Mouse (Mus musculus): Measurements from ENCODE around the gene Mtm1. TPM values are rescaled to one million over a fixed set of nuclear protein-coding genes. Genes with fewer than 3 reads are reported as not detected.

Mtm1 gene
- total and polyA plus RNA-seq, 3 experiments, result 2.2 to 4.0 TPM; not detected in 1

DNA sequence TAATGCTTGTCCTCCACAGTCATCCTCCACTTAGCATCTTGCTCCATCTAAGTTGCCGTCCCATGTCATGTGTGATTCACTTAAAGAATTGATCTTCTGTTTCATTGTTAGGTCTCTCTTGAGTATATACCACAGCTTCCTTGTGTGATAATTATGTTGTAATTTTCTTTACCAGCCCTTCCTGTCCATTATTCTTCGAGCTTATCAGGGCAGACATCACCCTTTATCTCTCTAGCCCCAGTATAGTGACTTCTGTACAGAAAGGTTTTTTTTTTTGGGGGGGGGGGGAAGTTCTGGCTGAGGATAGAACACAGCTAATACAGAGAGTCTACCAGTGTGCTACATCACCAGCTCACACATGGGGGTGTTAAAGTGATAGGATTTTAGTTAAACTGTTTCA lies 53.7 kb downstream of the Mtm1 start:
- no peak overlapping the region for H3K27ac ChIP-seq (ENCODE audit: control insufficient read depth, low read depth, low read length)
- H3K27me3 ChIP-seq (ENCODE audit: control insufficient read depth in 1 of 2, insufficient read depth in 2 of 2, low read length in 2 of 2), result no peaks in the 10 kb centered on the region
- H3K4me3 ChIP-seq (ENCODE audit: control insufficient read depth in 1 of 2, insufficient read depth in 1 of 2, low read depth in 2 of 2, low read length in 2 of 2), result no peak overlapping the region
- TF ChIP-seq CHD1 (IDR thresholded peaks at IDR 0.05; ENCODE audit: low read depth, low read length), result no peak
- no peak for TF ChIP-seq MAZ (IDR thresholded peaks at IDR 0.05; ENCODE audit: low read depth, low read length)
- TF ChIP-seq NRF1 (IDR thresholded peaks at IDR 0.05; ENCODE audit: insufficient read depth, low read depth, low read length, poor library complexity, severe bottlenecking), result no peak
- no peak for TF ChIP-seq USF2 (IDR thresholded peaks at IDR 0.05; ENCODE audit: borderline replicate concordance in 1 of 2, insufficient read depth in 1 of 2, low read depth in 1 of 2, low read length in 2 of 2)
- TF ChIP-seq GABPA (IDR thresholded peaks at IDR 0.05; ENCODE audit: low read depth, low read length), result no peak
- TF ChIP-seq GATA1 (IDR thresholded peaks at IDR 0.05; ENCODE audit: low read depth, low read length), result no peak
- no peak for TF ChIP-seq MYB (IDR thresholded peaks at IDR 0.05; ENCODE audit: low read depth, low read length)
- TF ChIP-seq USF1 (IDR thresholded peaks at IDR 0.05; ENCODE audit: low read depth, low read length), result no peak
- TF ChIP-seq ZC3H11A (IDR thresholded peaks at IDR 0.05; ENCODE audit: low read depth, low read length), result no peak
- no peak for TF ChIP-seq UBTF (IDR thresholded peaks at IDR 0.05; ENCODE audit: borderline replicate concordance, insufficient read depth, low read depth, low read length)
- no peak for TF ChIP-seq JUND (IDR thresholded peaks at IDR 0.05; ENCODE audit: low read depth, low read length)
- no peak for TF ChIP-seq HCFC1 (IDR thresholded peaks at IDR 0.05; ENCODE audit: low read depth, low read length)
- no peak for TF ChIP-seq POLR2AphosphoS2 (IDR thresholded peaks at IDR 0.05; ENCODE audit: low read length)
- no peak for DNase-seq (ENCODE audit: low read depth, low spot score)
- H3K79me2 ChIP-seq (ENCODE audit: control insufficient read depth, insufficient read depth, low read length, poor library complexity), result no peaks in the 10 kb centered on the region
- H3K36me3 ChIP-seq (ENCODE audit: control insufficient read depth in 1 of 2, insufficient read depth in 2 of 2, low read length in 2 of 2), result peaks cover 0 to 3% of the 10 kb centered on the region in 2 experiments; a peak in 3 of 4 replicates
- H3K9ac ChIP-seq (ENCODE audit: control insufficient read depth, low read depth, low read length, poor library complexity, severe bottlenecking), result no peak overlapping the region
- no peaks in the 10 kb centered on the region for H3K9me3 ChIP-seq (replicated peaks; ENCODE audit: insufficient read depth, low read length)
- H3K4me1 ChIP-seq (ENCODE audit: control insufficient read depth in 1 of 2, insufficient read depth in 2 of 2, low read length in 2 of 2), result peaks cover 0 to 4% of the 10 kb centered on the region in 2 experiments; a peak in 1 of 4 replicates

GRCm38 (mm10) chrX:71268972-71269371 lies 58.4 kb downstream of the Mtm1 start:
- Histone ChIP-seq H3K27me3 (ENCODE audit: control insufficient read depth in 1 of 2, insufficient read depth in 2 of 2, low read length in 2 of 2) (no peaks in the 10 kb centered on the region), H3K4me1 (ENCODE audit: control insufficient read depth in 1 of 2, insufficient read depth in 2 of 2, low read length in 2 of 2) (peaks cover 0 to 3% of the 10 kb centered on the region in 2 experiments; a peak in 1 of 4 replicates), H3K9ac (ENCODE audit: control insufficient read depth, low read depth, low read length, poor library complexity, severe bottlenecking) (no peak overlapping the region), H3K36me3 (ENCODE audit: control insufficient read depth in 1 of 2, insufficient read depth in 2 of 2, low read length in 2 of 2) (peaks cover 0 to 3% of the 10 kb centered on the region in 2 experiments; a peak in 3 of 4 replicates), H3K27ac (ENCODE audit: control insufficient read depth, low read depth, low read length) (no peak overlapping the region), H3K9me3 (replicated peaks; ENCODE audit: insufficient read depth, low read length) (no peaks in the 10 kb centered on the region), H3K79me2 (ENCODE audit: control insufficient read depth, insufficient read depth, low read length, poor library complexity) (no peaks in the 10 kb centered on the region), H3K4me3 (ENCODE audit: control insufficient read depth in 1 of 2, insufficient read depth in 1 of 2, low read depth in 2 of 2, low read length in 2 of 2) (no peak overlapping the region)
- no peak for DNase-seq (ENCODE audit: low read depth, low spot score)
- TF ChIP-seq MEF2A (IDR thresholded peaks at IDR 0.05; ENCODE audit: extremely low read depth, insufficient replicate concordance, low read depth, low read length, poor library complexity, severe bottlenecking), result no peak
- no peak for TF ChIP-seq MYB (IDR thresholded peaks at IDR 0.05; ENCODE audit: low read depth, low read length)
- no peak for TF ChIP-seq RAD21 (IDR thresholded peaks at IDR 0.05; ENCODE audit: low read depth, low read length)
- TF ChIP-seq KAT2A (conservative IDR thresholded peaks at IDR 0.05; ENCODE audit: low read depth, low read length), result no peak
- TF ChIP-seq POLR2AphosphoS2 (IDR thresholded peaks at IDR 0.05; ENCODE audit: low read length), result no peak
- TF ChIP-seq USF1 (IDR thresholded peaks at IDR 0.05; ENCODE audit: low read depth, low read length), result no peak
- no peak for TF ChIP-seq RCOR1 (IDR thresholded peaks at IDR 0.05; ENCODE audit: low read depth, low read length)
- TF ChIP-seq HCFC1 (IDR thresholded peaks at IDR 0.05; ENCODE audit: low read depth, low read length), result no peak
- TF ChIP-seq POLR2AphosphoS5 (IDR thresholded peaks at IDR 0.05; ENCODE audit: borderline replicate concordance, low read depth, low read length), result no peak
- TF ChIP-seq ELF1 (IDR thresholded peaks at IDR 0.05; ENCODE audit: low read depth, low read length), result no peak
- TF ChIP-seq GATA1 (IDR thresholded peaks at IDR 0.05; ENCODE audit: low read depth, low read length), result no peak
- TF ChIP-seq GABPA (IDR thresholded peaks at IDR 0.05; ENCODE audit: low read depth, low read length), result no peak
- TF ChIP-seq ZNF384 (IDR thresholded peaks at IDR 0.05; ENCODE audit: low read depth, low read length), result no peak

All from MEL (cell line).